Mouse (Mus musculus) thymus, adult 2 months (tissue): ENCODE data around the gene Sema6b.

Experiments used
- CTCF ChIP-seq: fragments of 200-500 bp; IDR thresholded peaks from 2 replicates; pipeline ENCODE4 v1.5.1; 2012; ENCODE audit warnings: mild to moderate bottlenecking, control low read depth, low read length, moderate library complexity, borderline replicate concordance; ENCODE audit not compliant: control insufficient read depth, poor library complexity, insufficient read depth; ENCODE audit errors: extremely low read depth
- POLR2A ChIP-seq: fragments of 200-500 bp; IDR thresholded peaks from 2 replicates; pipeline ENCODE4 v1.6.1; 2012; ENCODE audit warnings: mild to moderate bottlenecking, low read length, control low read depth, moderate library complexity; ENCODE audit not compliant: control insufficient read depth, poor library complexity, insufficient read depth; ENCODE audit errors: extremely low read depth

- TF ChIP-seq POLR2A = no peak
- no peak for TF ChIP-seq CTCF
Measured at GRCm38 (mm10) chr17:56175416-56175815, 35.3 kb upstream of the Sema6b start.
